ENCODE assay signal across 18 mouse cellular contexts in the genomic region with DNA sequence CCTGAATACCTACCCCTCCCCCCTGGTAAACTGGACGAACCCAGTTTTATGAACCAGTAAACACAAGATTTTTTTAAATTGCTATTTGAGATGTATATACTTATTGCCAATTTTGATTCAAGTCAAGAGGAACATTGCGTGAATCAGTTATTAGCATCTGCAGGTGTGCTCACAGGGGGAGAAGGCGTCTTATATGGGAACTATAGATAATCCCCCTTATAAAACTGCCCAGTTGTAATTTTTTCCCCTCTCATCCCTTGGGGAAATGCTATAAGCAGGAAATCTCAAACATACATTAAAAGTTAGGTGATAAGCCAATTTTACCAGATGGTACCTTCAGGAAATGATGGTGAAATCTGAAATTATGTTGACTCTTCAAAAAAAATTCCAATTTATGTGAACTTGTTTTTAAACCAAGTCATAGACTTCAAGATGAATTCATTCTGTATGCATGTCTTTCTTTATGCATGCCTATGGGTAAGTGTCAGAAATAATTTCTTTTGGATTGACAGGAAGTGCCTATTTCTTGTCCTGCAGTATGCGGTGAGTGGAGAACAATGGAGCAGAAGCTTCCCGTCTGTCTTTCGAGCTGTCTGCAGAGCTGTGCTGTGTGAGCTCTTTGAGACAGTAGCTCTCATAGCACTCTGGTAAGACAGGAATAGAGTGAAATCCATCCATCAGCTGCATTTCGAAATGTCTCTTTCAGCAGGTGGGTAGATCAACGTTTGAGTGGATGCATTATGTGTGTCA.
A peak's percentile ranks its signal among the peaks of the same experiment; 100 is the strongest.
DNase-seq lines count a peak whose midpoint lies in the region; ATAC-seq and TF ChIP-seq lines count a peak whose summit lies in the region.
"Had no signal": no experiment of that assay in that cellular context is flagged by ENCODE, and none has a peak within 500 bp of the region (broad histone marks: within the 10 kb centered on the region; RNA-seq: fewer than 3 reads in every experiment).

No protein-coding gene starts in this region.

- H3K36me3 ChIP-seq in limb, embryonic 12.5 days = no peaks in the 10 kb centered on the region
- no peaks in the 10 kb centered on the region for H3K36me3 ChIP-seq in limb, embryonic 10.5 days
- no peaks in the 10 kb centered on the region for H3K36me3 ChIP-seq in neural tube, embryonic 14.5 days (ENCODE audit: control insufficient read depth, insufficient read depth, low read length)
- no peaks in the 10 kb centered on the region for H3K36me3 ChIP-seq in neural tube, embryonic 15.5 days
- H3K36me3 ChIP-seq in limb, embryonic 14.5 days (ENCODE audit: control insufficient read depth, insufficient read depth, low read length) = no peaks in the 10 kb centered on the region
- H3K36me3 ChIP-seq in kidney, embryonic 16.5 days (ENCODE audit: insufficient read depth, low read length) = no peaks in the 10 kb centered on the region
- H3K36me3 ChIP-seq: heart, embryonic 15.5 days had no signal

- H3K9me3 ChIP-seq in limb, embryonic 12.5 days = no peaks in the 10 kb centered on the region
- H3K9me3 ChIP-seq in limb, embryonic 10.5 days (replicated peaks) = no peaks in the 10 kb centered on the region
- no peaks in the 10 kb centered on the region for H3K9me3 ChIP-seq in neural tube, embryonic 14.5 days (ENCODE audit: control insufficient read depth, low read length)
- no peaks in the 10 kb centered on the region for H3K9me3 ChIP-seq in neural tube, embryonic 15.5 days (replicated peaks)
- H3K9me3 ChIP-seq in limb, embryonic 14.5 days (ENCODE audit: control insufficient read depth, low read length) = no peaks in the 10 kb centered on the region
- H3K9me3 ChIP-seq in kidney, embryonic 16.5 days (ENCODE audit: low read length) = no peaks in the 10 kb centered on the region
- H3K9me3 ChIP-seq: heart, embryonic 15.5 days had no signal

- no peaks in the 10 kb centered on the region for H3K27me3 ChIP-seq in limb, embryonic 12.5 days
- H3K27me3 ChIP-seq in limb, embryonic 10.5 days (ENCODE audit: low read depth, poor library complexity, severe bottlenecking) = no peaks in the 10 kb centered on the region
- no peaks in the 10 kb centered on the region for H3K27me3 ChIP-seq in neural tube, embryonic 14.5 days (ENCODE audit: control insufficient read depth, insufficient read depth, low read length)
- no peaks in the 10 kb centered on the region for H3K27me3 ChIP-seq in neural tube, embryonic 15.5 days (replicated peaks)
- H3K27me3 ChIP-seq in limb, embryonic 14.5 days (ENCODE audit: control insufficient read depth, insufficient read depth, low read length) = no peaks in the 10 kb centered on the region
- H3K27me3 ChIP-seq in kidney, embryonic 16.5 days (ENCODE audit: insufficient read depth, low read length) = no peaks in the 10 kb centered on the region
- H3K27me3 ChIP-seq: heart, embryonic 15.5 days had no signal

- no peak for ATAC-seq in limb, embryonic 12.5 days (ENCODE audit: insufficient number of reproducible peaks, insufficient read depth, low FRiP score, low TSS enrichment, low read depth)
- 0 out of 2 replicates have a peak, but pooled peaks have one; percentile 17 for ATAC-seq in neural tube, embryonic 14.5 days (ENCODE audit: low read depth)
- ATAC-seq in neural tube, embryonic 15.5 days (ENCODE audit: low FRiP score) = no peak
- ATAC-seq in limb, embryonic 14.5 days (ENCODE audit: low FRiP score, low read depth) = peak; percentile 67
- ATAC-seq in kidney, embryonic 16.5 days (ENCODE audit: low FRiP score, low TSS enrichment) = no peak
- ATAC-seq: CD4-positive, CD25-positive, alpha-beta regulatory T cell, adult 4 months had no signal

- H3K4me3 ChIP-seq in limb, embryonic 12.5 days (replicated peaks) = no peak overlapping the region
- H3K4me3 ChIP-seq in limb, embryonic 10.5 days = no peak overlapping the region
- H3K4me3 ChIP-seq in neural tube, embryonic 14.5 days (ENCODE audit: low read depth, low read length) = no peak overlapping the region
- H3K4me3 ChIP-seq in neural tube, embryonic 15.5 days (replicated peaks) = no peak overlapping the region
- H3K4me3 ChIP-seq in limb, embryonic 14.5 days (replicated peaks; ENCODE audit: low read length) = no peak overlapping the region
- no peak overlapping the region for H3K4me3 ChIP-seq in kidney, embryonic 16.5 days (ENCODE audit: low read length)
- H3K4me3 ChIP-seq: heart, adult 2 months; heart, embryonic 15.5 days; left cerebral cortex, adult 2 months; myocyte had no signal

- TF ChIP-seq POLR2A in limb, embryonic 14.5 days (IDR thresholded peaks at IDR 0.05; ENCODE audit: borderline replicate concordance, extremely low read depth, insufficient read depth, insufficient read length) = no peak

- DNase-seq in cerebellum, postnatal 10 days = peak; percentile 1 to 4
- DNase-seq in cerebellum, adult 9-11 months = no peak
- DNase-seq in limb, embryonic 10.5 days (ENCODE audit: low spot score) = no peak
- peak; percentile 66 for DNase-seq in limb, embryonic 14.5 days (ENCODE audit: low spot score)
- DNase-seq: cerebellum, adult 18-20 months; kidney, adult 18-20 months; right cerebral cortex, postnatal 25 days; thymus, adult 2 months had no signal

- H3K4me1 ChIP-seq in limb, embryonic 12.5 days (replicated peaks) = no peaks in the 10 kb centered on the region
- no peaks in the 10 kb centered on the region for H3K4me1 ChIP-seq in limb, embryonic 10.5 days
- no peaks in the 10 kb centered on the region for H3K4me1 ChIP-seq in neural tube, embryonic 14.5 days (ENCODE audit: control insufficient read depth, insufficient read depth, low read length)
- H3K4me1 ChIP-seq in neural tube, embryonic 15.5 days = no peaks in the 10 kb centered on the region
- peaks cover 7% of the 10 kb centered on the region for H3K4me1 ChIP-seq in limb, embryonic 14.5 days (ENCODE audit: control insufficient read depth, insufficient read depth, low read length)
- H3K4me1 ChIP-seq in kidney, embryonic 16.5 days (ENCODE audit: insufficient read depth, low read length) = no peaks in the 10 kb centered on the region; the same call in 1 of the 2 replicates
- H3K4me1 ChIP-seq: heart, embryonic 15.5 days had no signal

- H3K9ac ChIP-seq in limb, embryonic 12.5 days (replicated peaks) = no peak overlapping the region
- H3K9ac ChIP-seq in neural tube, embryonic 14.5 days (replicated peaks; ENCODE audit: low read depth, low read length) = no peak overlapping the region
- no peak overlapping the region for H3K9ac ChIP-seq in neural tube, embryonic 15.5 days (replicated peaks)
- H3K9ac ChIP-seq in limb, embryonic 14.5 days (ENCODE audit: low read depth, low read length, severe bottlenecking) = no peak overlapping the region
- no peak overlapping the region for H3K9ac ChIP-seq in kidney, embryonic 16.5 days (replicated peaks; ENCODE audit: low read length)
- H3K9ac ChIP-seq: heart, embryonic 15.5 days; liver, embryonic 14.5 days had no signal

- H3K27ac ChIP-seq in limb, embryonic 12.5 days = peak overlapping the region; percentile 45; the same call in 1 of the 2 replicates
- no peak overlapping the region for H3K27ac ChIP-seq in limb, embryonic 10.5 days
- no peak overlapping the region for H3K27ac ChIP-seq in neural tube, embryonic 14.5 days (ENCODE audit: low read depth, low read length)
- H3K27ac ChIP-seq in neural tube, embryonic 15.5 days (replicated peaks) = no peak overlapping the region
- no peak overlapping the region for H3K27ac ChIP-seq in limb, embryonic 14.5 days (replicated peaks; ENCODE audit: low read depth, low read length)
- no peak overlapping the region for H3K27ac ChIP-seq in kidney, embryonic 16.5 days (ENCODE audit: low read length)
- H3K27ac ChIP-seq: heart, adult 2 months; left cerebral cortex, adult 2 months; liver, embryonic 14.5 days had no signal

- 72% methylated on average over 8 of the region's 8 CpGs for WGBS in limb, embryonic 12.5 days
- 88% methylated on average over 8 of the region's 8 CpGs for WGBS in limb, embryonic 10.5 days
- 70% methylated on average over 8 of the region's 8 CpGs for WGBS in neural tube, embryonic 14.5 days
- WGBS in neural tube, embryonic 15.5 days = 74% methylated on average over 8 of the region's 8 CpGs
- 66% methylated on average over 8 of the region's 8 CpGs for WGBS in limb, embryonic 14.5 days
- WGBS in kidney, embryonic 16.5 days = 79% methylated on average over 8 of the region's 8 CpGs

- H3K4me2 ChIP-seq in limb, embryonic 12.5 days = no peak overlapping the region
- no peak overlapping the region for H3K4me2 ChIP-seq in neural tube, embryonic 14.5 days (ENCODE audit: low read depth, low read length)
- no peak overlapping the region for H3K4me2 ChIP-seq in neural tube, embryonic 15.5 days
- no peak overlapping the region for H3K4me2 ChIP-seq in limb, embryonic 14.5 days (replicated peaks; ENCODE audit: low read depth, low read length, severe bottlenecking)
- no peak overlapping the region for H3K4me2 ChIP-seq in kidney, embryonic 16.5 days (replicated peaks; ENCODE audit: low read depth, low read length)
- H3K4me2 ChIP-seq: heart, embryonic 15.5 days had no signal

Comparison
In these comparisons a context has a peak if more than half of its experiments do, and no peak if none do; other contexts are left out.
1. DNase-seq: peak in cerebellum, postnatal 10 days (2 of 2) and limb, embryonic 14.5 days (single experiment); none in cerebellum, adult 9-11 months (single experiment) and limb, embryonic 10.5 days (single experiment).
2. ATAC-seq: peak in neural tube, embryonic 14.5 days (single experiment) and limb, embryonic 14.5 days (single experiment); none in limb, embryonic 12.5 days (single experiment), neural tube, embryonic 15.5 days (single experiment) and kidney, embryonic 16.5 days (single experiment).